Mouse (Mus musculus) embryonic stem cell, embryonic (primary cell): ENCODE measurements around the gene Iffo1.

Source experiments
- CTCF ChIA-PET, 4 experiments: fragments of 300-600 bp in 2 of 4; fragments of 350-600 bp in 2 of 4; sonication (Branson Sonifier 250); formaldehyde crosslinking; loops; one replicate each; lab custom pipeline; 2022; ENCODE audit warnings: inconsistent platforms in 2 of 4; lab: Charles Lee
- POLR2A ChIA-PET, 4 experiments: fragments of 300-600 bp in 2 of 4; fragments of 350-600 bp in 2 of 4; sonication (Branson Sonifier 250); formaldehyde crosslinking; loops; one replicate each; lab custom pipeline; 2022; ENCODE audit warnings: antibody characterized with exemption in 4 of 4, inconsistent platforms in 1 of 4; lab: Charles Lee

Gene Iffo1

DNA sequence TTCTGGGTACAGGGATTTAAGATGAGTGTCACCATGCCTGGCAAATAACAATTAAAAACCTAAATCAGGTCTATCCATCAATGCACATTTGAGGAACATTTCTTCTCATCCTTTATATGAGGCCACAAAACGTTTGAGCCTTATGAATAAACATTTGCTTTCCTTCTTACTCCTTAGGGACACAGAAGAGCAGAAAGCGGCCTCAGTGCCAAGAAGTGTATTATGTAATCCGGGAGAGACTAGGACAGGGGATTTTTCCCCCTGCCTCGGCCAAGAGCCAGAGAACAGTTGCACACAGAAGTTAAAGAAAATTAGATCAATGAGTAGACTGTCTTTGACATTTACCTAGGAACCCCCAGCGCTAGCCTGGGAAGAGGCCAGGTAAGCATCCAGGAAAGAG lies 37.1 kb downstream of the Iffo1 start:
- ChIA-PET CTCF (interaction anchor here in 1 of 4 experiments (0.7 kb wide), 1 partner anchor 9 kb away, joined by 3 read pairs; no protein-coding TSS in a partner anchor), POLR2A (interaction anchor here in 3 of 4 experiments (0.6 to 18.5 kb wide), 15 partner anchors 8 to 301 kb away, joined by 3 to 495 read pairs (median 5); partner anchors contain the start of genes Gapdh (in 2 of the 3), Mrpl51 (in 2 of the 3) and Ncapd2 (in 2 of the 3))

DNA sequence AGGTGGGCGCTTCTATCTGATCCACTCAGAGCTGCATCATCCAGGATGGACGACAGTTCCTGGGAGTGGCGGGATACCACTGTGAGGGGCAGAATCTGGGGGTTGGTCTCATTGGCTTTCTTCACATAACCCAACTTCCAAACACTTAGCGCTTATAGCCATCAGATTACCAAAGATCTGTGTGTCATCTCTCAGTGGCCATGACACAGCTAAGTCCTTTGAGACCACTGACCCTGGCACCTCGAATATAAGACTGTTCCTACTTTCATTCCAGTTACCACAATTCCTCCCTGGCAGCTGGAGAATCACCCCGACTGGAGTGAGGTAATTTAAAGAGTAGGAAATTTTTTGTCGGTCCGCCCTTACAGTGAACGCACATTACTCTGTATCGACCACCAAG lies 41.2 kb downstream of the Iffo1 start:
- ChIA-PET POLR2A (interaction anchor here in 3 of 4 experiments (0.7 to 18.5 kb wide), 13 partner anchors 10 to 73 kb away, joined by 3 to 495 read pairs (median 4); partner anchors contain the start of gene Gapdh (in 2 of the 3)), CTCF (no interaction called here)

DNA sequence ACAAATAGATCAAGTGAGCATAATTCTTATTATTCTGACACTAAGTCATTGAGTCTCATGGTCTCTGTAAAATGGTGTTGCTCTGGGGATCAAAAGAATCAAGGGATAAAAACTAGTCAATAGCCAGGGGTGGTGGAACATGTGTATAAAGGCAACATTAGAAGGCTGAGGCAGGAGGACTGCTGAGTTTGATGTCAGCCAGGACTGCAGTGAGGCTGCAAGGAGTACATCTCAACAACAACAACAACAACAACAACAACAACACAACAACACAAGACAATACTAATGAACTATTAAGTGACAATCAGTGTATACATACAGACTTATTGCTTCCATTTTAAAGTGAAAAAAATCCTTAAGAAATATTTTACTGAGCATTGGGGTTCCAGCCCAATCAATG lies 45.8 kb downstream of the Iffo1 start:
- ChIA-PET POLR2A (interaction anchor here (0.6 to 18.5 kb wide), 78 partner anchors 8 to 450 kb away, joined by 3 to 495 read pairs (median 7); partner anchors contain the start of genes Grcc10 (in 3 of the 4), Cdca3 (in 2 of the 4), Gapdh (in 2 of the 4) and Tapbpl (in 2 of the 4)), CTCF (interaction anchor here in 2 of 4 experiments (1.0 to 1.6 kb wide), 8 partner anchors 10 to 449 kb away, joined by 3 to 6 read pairs (median 4); partner anchors contain the start of genes Grcc10 (in 1 of the 2) and Mlf2 (in 1 of the 2))

DNA sequence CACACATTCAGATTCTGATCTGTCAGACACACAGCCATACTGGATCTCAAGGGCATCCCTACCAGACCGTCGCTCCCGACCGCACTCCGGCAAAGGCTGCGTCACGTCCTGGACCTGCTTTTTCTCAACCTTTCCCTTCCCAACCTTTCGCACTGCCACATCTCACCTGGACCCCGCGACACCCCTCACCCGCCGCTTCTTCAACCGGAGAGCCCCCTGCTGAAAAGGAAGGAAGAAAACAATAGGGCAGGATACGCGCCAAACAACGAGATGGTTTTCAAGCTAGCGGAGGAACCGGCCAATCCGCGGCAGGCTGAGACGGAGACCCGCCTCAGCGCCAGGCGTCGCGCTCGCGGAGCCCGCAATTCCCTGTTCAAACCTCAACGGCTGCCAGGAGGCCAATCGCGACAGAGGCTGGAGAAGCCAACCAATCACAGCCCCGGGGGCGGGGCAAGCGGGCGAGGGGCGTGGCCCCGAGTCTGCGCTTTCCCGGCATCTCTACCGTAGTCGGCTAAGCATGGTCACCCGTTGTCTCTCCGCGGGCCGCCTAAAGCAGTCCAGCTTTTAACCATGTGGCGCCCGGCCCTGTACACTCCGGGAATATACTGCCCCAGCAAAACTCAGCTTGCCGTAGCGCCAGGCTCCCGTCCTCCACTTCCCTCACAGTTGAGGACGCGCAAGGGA lies 46.4 kb downstream of the Iffo1 start, which contains the start of the genes Ncapd2 and Mrpl51:
Gene Ncapd2, minus strand, starts transcription at position 370 of the 684 bp plus-strand sequence.
Gene Mrpl51, plus strand, starts transcription at position 470 of the 684 bp plus-strand sequence.
- CTCF ChIA-PET, result interaction anchor here (0.7 to 1.6 kb wide), 20 partner anchors 11 to 489 kb away, joined by 3 to 6 read pairs (median 3); partner anchors contain the start of genes Grcc10 (in 1 of the 4) and Mlf2 (in 1 of the 4)
- POLR2A ChIA-PET, result interaction anchor here (0.5 to 7.4 kb wide), 152 partner anchors 8 to 717 kb away, joined by 3 to 305 read pairs (median 4); partner anchors contain the start of genes Gapdh (in 3 of the 4), Grcc10 (in 3 of the 4), Vamp1 (in 3 of the 4) and Cdca3 (in 2 of the 4)

DNA sequence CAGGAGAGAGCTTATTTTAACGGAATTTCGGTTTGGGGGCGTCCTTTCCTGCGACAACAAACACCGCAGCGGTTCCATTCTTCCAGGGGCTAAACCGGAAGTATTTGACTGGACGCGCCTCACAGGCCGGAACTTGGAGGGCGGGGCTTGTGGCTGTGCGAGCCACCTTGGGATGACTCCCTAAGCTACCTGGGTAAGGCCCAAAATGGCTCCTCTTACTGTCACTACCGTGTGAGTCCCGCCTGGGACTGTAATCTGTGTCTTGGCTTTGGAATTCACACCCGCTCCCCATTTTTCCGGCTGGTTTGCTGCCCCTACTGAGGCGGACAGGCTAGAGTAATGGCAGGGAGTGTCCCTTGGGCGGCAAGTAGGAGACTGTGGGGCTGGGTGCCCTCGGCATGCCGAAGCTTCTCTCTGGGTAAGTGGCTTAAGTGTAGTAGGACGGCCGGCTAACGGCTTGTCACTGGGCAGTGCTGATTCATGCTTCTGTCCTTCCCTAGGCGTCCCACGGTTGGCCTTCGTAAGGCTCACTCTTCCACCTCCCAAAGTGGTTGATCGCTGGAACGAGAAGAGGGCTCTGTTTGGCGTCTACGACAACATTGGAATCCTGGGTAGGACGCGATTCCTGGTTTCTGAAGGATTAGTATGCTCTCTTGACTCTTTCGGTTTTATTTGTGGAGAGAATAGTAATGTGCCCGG lies 47.1 kb downstream of the Iffo1 start:
- ChIA-PET CTCF (interaction anchor here (0.7 to 1.6 kb wide), 20 partner anchors 11 to 490 kb away, joined by 3 to 6 read pairs (median 3); partner anchors contain the start of genes Grcc10 (in 1 of the 4) and Mlf2 (in 1 of the 4)), POLR2A (interaction anchor here (0.5 to 7.4 kb wide), 151 partner anchors 8 to 717 kb away, joined by 3 to 305 read pairs (median 4); partner anchors contain the start of genes Gapdh (in 3 of the 4), Grcc10 (in 3 of the 4), Vamp1 (in 3 of the 4) and Cdca3 (in 2 of the 4))

DNA sequence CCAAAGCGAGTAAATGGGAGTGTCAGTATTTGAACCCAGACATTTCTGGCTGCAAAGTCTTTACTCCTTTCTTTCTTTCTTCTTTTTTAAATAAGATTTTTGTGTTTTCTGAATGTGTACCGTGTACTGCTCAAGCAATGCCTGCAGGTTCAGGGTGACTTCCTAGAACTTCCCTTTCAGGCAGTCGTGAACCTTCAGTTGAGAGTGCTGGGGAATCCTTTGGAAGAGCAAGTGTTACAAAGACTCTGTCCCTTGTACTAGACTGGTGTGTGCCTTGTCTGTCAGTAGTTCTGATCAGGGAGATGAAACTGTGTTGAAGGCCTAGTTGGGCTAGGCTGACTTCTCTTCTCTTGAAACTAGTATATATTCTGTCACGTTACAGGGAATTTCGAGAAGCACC lies 47.8 kb downstream of the Iffo1 start:
- ChIA-PET POLR2A (interaction anchor here (0.7 to 7.4 kb wide), 16 partner anchors 8 to 387 kb away, joined by 3 to 305 read pairs (median 12); partner anchors contain the start of genes Gapdh (in 1 of the 4) and Lpar5 (in 1 of the 4)), CTCF (interaction anchor here in 1 of 4 experiments (1.3 kb wide), 1 partner anchor 31 kb away, joined by 4 read pairs; no protein-coding TSS in a partner anchor)

DNA sequence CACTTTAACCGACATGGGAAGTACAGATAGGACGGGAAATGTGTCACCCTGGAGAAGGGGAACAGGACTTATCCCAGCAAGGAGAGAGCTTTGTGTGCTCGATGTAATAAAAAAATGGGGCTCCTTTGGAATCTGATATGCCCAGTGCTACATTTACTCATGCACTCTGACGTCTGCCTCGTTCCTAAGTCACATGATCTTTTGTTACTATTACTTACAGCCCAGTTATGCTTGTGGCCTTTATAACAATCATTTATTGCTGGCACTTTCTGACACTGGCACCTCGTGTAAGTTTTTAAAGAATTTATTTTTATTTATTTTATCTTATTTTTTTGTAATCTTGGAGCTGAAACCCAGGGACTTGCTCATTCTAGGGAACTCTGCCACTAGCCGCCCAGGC lies 48.3 kb downstream of the Iffo1 start:
- CTCF ChIA-PET, result no interaction called here
- POLR2A ChIA-PET, result interaction anchor here in 3 of 4 experiments (0.6 to 7.4 kb wide), 6 partner anchors 9 to 56 kb away, joined by 3 to 305 read pairs (median 23); partner anchors contain the start of gene Gapdh (in 1 of the 3)

DNA sequence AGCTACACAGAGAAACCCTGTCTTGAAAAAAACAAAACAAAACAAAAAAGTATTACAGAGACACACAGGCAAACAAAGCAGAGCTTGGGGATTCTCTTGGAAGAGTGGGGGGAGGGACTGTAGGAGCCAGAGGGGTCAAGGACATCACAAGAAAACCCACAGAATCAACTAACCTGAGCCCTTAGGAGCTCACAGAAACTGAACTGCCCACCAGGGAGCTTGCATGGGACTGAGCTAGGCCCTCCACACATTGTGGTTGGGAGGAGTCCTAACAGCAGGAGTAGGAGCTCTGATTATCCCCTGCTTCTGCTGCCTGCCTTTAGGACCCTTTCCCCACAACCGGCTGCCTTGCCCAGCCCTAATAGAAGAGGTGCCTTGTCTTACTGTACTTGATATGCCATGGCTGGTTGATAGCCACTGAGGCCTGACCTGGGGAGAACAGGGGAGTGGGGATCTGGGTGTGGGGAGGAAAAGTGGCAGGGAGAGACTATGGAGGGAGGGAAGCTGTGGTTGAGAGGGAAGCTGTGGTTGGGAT lies 50.6 kb downstream of the Iffo1 start:
- CTCF ChIA-PET, result interaction anchor here (0.7 to 1.8 kb wide), 6 partner anchors 15 to 76 kb away, joined by 3 to 6 read pairs (median 3); no protein-coding TSS in a partner anchor
- POLR2A ChIA-PET, result interaction anchor here (0.6 to 7.4 kb wide), 66 partner anchors 9 to 454 kb away, joined by 3 to 305 read pairs (median 4); partner anchors contain the start of genes Vamp1 (in 4 of the 4), Gapdh (in 2 of the 4), Grcc10 (in 2 of the 4) and Cdca3 (in 1 of the 4)

DNA sequence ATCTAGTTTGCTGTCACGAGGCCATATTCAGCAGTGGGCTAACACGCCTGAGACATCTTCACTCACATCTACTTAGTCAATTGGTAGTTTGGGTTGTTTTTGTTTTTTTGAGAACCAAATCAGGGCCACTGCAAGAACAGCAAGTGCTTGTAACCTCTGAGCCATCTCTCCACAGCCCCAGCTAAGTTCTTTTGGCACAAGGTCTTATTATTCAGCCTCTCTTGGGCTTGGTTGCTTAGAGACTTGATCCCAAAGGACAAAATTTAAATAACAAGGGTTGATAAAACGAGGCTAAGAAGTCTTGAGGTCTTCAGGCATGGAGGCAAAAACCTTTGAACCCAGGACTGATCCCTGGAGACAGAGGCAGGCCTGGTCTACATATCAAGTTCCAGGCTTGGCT lies 51.3 kb downstream of the Iffo1 start:
- POLR2A ChIA-PET, result interaction anchor here (0.6 to 7.4 kb wide), 67 partner anchors 8 to 704 kb away, joined by 3 to 305 read pairs (median 4); partner anchors contain the start of genes Vamp1 (in 3 of the 4), Gapdh (in 2 of the 4), Grcc10 (in 2 of the 4) and C1rl (in 1 of the 4)
- CTCF ChIA-PET, result interaction anchor here (0.6 to 1.8 kb wide), 6 partner anchors 14 to 49 kb away, joined by 3 to 6 read pairs (median 3); no protein-coding TSS in a partner anchor

DNA sequence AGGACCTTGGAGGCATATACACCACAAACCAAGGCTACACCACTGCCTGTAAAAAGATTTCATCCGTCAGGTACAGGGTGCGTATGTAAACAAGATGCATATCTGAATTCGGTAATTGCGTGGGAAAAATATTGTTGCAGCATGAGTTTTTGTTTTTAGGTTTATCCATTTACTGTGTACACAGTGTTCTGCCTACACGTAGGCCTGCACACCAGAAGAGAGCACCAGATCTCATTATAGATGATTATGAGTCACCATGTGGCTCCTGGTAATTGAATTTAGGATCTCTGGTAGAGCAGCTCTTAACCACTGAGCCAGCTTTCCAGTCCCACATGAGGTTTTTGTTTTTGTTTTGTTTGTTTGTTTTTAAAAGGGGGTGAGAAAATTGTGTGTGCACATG lies 52.1 kb downstream of the Iffo1 start:
- ChIA-PET POLR2A (interaction anchor here (0.6 to 7.4 kb wide), 35 partner anchors 8 to 704 kb away, joined by 3 to 305 read pairs (median 5); partner anchors contain the start of genes Vamp1 (in 3 of the 4), Gapdh (in 2 of the 4), Grcc10 (in 2 of the 4) and C1rl (in 1 of the 4)), CTCF (interaction anchor here in 3 of 4 experiments (0.6 to 1.5 kb wide), 3 partner anchors 13 to 60 kb away, joined by 3 read pairs; no protein-coding TSS in a partner anchor)

DNA sequence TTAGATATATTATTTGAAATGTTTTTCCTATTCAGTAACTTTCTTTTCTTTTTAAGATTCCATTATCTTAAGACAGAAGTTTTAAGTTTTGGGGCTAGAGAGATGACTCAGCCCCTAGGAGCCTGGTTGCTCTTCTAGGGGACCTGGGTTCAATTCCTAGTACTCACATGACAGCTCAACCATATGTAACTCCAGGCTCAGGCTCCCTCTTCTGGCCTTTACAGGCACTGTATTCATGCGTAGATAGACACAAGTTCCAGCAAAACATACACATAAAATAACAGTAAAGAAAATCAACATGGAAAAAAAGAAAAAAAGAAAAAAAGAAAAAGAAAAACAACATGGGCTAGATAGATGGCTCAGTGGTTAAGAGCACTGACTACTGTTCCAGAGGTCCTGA lies 65.4 kb downstream of the Iffo1 start:
- CTCF ChIA-PET, result interaction anchor here (0.6 to 1.6 kb wide), 13 partner anchors 9 to 220 kb away, joined by 3 to 7 read pairs (median 3); partner anchors contain the start of genes Mrpl51 (in 2 of the 4) and Ncapd2 (in 2 of the 4)
- POLR2A ChIA-PET, result interaction anchor here in 3 of 4 experiments (0.8 to 2.0 kb wide), 7 partner anchors 19 to 61 kb away, joined by 3 to 13 read pairs (median 3); partner anchors contain the start of genes Mrpl51 (in 1 of the 3) and Ncapd2 (in 1 of the 3)
